Mouse (Mus musculus) midbrain, embryonic 10.5 days (tissue): Measurements from ENCODE around the gene Creb3l4. TPM values are rescaled to one million over a fixed set of nuclear protein-coding genes. Genes with fewer than 3 reads are reported as not detected.
A peak's percentile ranks its signal among the peaks of the same experiment; 100 is the strongest.

Experiments
- DNase-seq: peaks from one replicate; pipeline ENCODE4 v3.0.0-alpha.2; 2017; ENCODE audit warnings: low spot score
- H3K27ac ChIP-seq: fragments of 300-500 bp; sonication (generic); replicated peaks from 2 replicates; pipeline ENCODE4 v1.5.1; 2016; ENCODE audit warnings: mild to moderate bottlenecking
- H3K27me3 ChIP-seq: fragments of 300-500 bp; sonication (generic); 2 replicates; pipeline ENCODE4 v1.6.1; 2016; ENCODE audit warnings: low read depth, mild to moderate bottlenecking; ENCODE audit not compliant: poor library complexity, severe bottlenecking
- H3K36me3 ChIP-seq: fragments of 300-500 bp; sonication (generic); 2 replicates; pipeline ENCODE4 v1.6.1; 2016; ENCODE audit warnings: mild to moderate bottlenecking, moderate library complexity
- H3K4me1 ChIP-seq: fragments of 300-500 bp; sonication (generic); 2 replicates; pipeline ENCODE4 v1.6.1; 2016
- H3K4me3 ChIP-seq: fragments of 300-500 bp; sonication (generic); 2 replicates; pipeline ENCODE4 v1.5.1; 2016; ENCODE audit warnings: mild to moderate bottlenecking, moderate library complexity
- H3K9me3 ChIP-seq: fragments of 300-500 bp; sonication (generic); replicated peaks from 2 replicates; pipeline ENCODE4 v1.6.1; 2016; ENCODE audit warnings: mild to moderate bottlenecking
- WGBS: fragments of 180-500 bp; shearing (Covaris S2); methylation state at CpG from one replicate; pipeline ENCODE4 v1.1.7; 2016; 5-methylcytosine and 5-hydroxymethylcytosine counted together
- polyA plus RNA-seq: library from polyadenylated mRNA; unstranded; fragments of >200 nt; fragmentation: Nextera tagmentation; extraction: Ambion mirVana; gene quantifications from 2 replicates; pipeline ENCODE4 v1.2.1, GENCODE M21; 2016

The Creb3l4 gene
- polyA plus RNA-seq, 1 experiment from 2014 or later, result 4.6 TPM

GRCm38 (mm10) chr3:90273855-90274254, 30.5 kb upstream of the Creb3l4 start:
- Histone ChIP-seq H3K4me3 (no peak overlapping the region), H3K9me3 (no peaks in the 10 kb centered on the region), H3K4me1 (no peaks in the 10 kb centered on the region), H3K36me3 (peaks cover 98% of the 10 kb centered on the region), H3K27ac (no peak overlapping the region), H3K27me3 (no peaks in the 10 kb centered on the region)
- no peak for DNase-seq
- WGBS, result 94% methylated on average over 22 of the region's 22 CpGs

- Histone ChIP-seq H3K4me3 (no peak overlapping the region), H3K9me3 (no peaks in the 10 kb centered on the region), H3K27me3 (no peaks in the 10 kb centered on the region), H3K4me1 (peaks cover 5% of the 10 kb centered on the region), H3K27ac (no peak overlapping the region), H3K36me3 (peaks cover 98% of the 10 kb centered on the region)
- 77% methylated on average over 9 of the region's 9 CpGs for WGBS
- DNase-seq, result no peak
Measured at GRCm38 (mm10) chr3:90272170-90272569, 28.9 kb upstream of the Creb3l4 start.

- 93% methylated on average over 8 of the region's 8 CpGs for WGBS
Measured at GRCm38 (mm10) chr3:90270784-90271183, 27.5 kb upstream of the Creb3l4 start.

GRCm38 (mm10) chr3:90268971-90269370, 25.7 kb upstream of the Creb3l4 start:
- no peak overlapping the region for H3K4me3 ChIP-seq
- H3K36me3 ChIP-seq, result peaks cover 69% of the 10 kb centered on the region
- WGBS, result 87% methylated on average over 16 of the region's 16 CpGs

More at GRCm38 (mm10) chr3:90270784-90271183, 27.5 kb upstream of the Creb3l4 start:
- no peaks in the 10 kb centered on the region for H3K27me3 ChIP-seq
- peaks cover 18% of the 10 kb centered on the region for H3K4me1 ChIP-seq
- H3K9me3 ChIP-seq, result no peaks in the 10 kb centered on the region
- no peak overlapping the region for H3K4me3 ChIP-seq
- H3K27ac ChIP-seq, result no peak overlapping the region
- H3K36me3 ChIP-seq, result peaks cover 84% of the 10 kb centered on the region
- DNase-seq, result no peak

GRCm38 (mm10) chr3:90268190-90268589, 24.9 kb upstream of the Creb3l4 start:
- H3K27ac ChIP-seq, result no peak overlapping the region
- DNase-seq, result no peak
- WGBS, result 98% methylated on average over 11 of the region's 11 CpGs

More at GRCm38 (mm10) chr3:90268971-90269370, 25.7 kb upstream of the Creb3l4 start:
- Histone ChIP-seq H3K27ac (no peak overlapping the region), H3K9me3 (no peaks in the 10 kb centered on the region), H3K4me1 (peaks cover 30% of the 10 kb centered on the region), H3K27me3 (no peaks in the 10 kb centered on the region)
- DNase-seq, result no peak

GRCm38 (mm10) chr3:90266901-90267775, 23.8 kb upstream of the Creb3l4 start:
- no peaks in the 10 kb centered on the region for H3K27me3 ChIP-seq
- WGBS, result 92% methylated on average over 20 of the region's 20 CpGs
- peaks cover 30% of the 10 kb centered on the region for H3K4me1 ChIP-seq
- H3K36me3 ChIP-seq, result peaks cover 69% of the 10 kb centered on the region
- H3K27ac ChIP-seq, result peak overlapping the region; percentile 98
- H3K4me3 ChIP-seq, result peak overlapping the region; percentile 91; the same call in 1 of the 2 replicates
- no peaks in the 10 kb centered on the region for H3K9me3 ChIP-seq
- DNase-seq, result no peak

More at GRCm38 (mm10) chr3:90268190-90268589, 24.9 kb upstream of the Creb3l4 start:
- peaks cover 69% of the 10 kb centered on the region for H3K36me3 ChIP-seq
- no peak overlapping the region for H3K4me3 ChIP-seq
- H3K4me1 ChIP-seq, result peaks cover 30% of the 10 kb centered on the region
- H3K27me3 ChIP-seq, result no peaks in the 10 kb centered on the region
- no peaks in the 10 kb centered on the region for H3K9me3 ChIP-seq

GRCm38 (mm10) chr3:90265932-90266741, 22.8 kb upstream of the Creb3l4 start:
- no peak for DNase-seq
- WGBS, result 29% methylated on average over 16 of the region's 16 CpGs
- Histone ChIP-seq H3K4me1 (peaks cover 30% of the 10 kb centered on the region), H3K27me3 (no peaks in the 10 kb centered on the region), H3K36me3 (peaks cover 69% of the 10 kb centered on the region), H3K4me3 (peak overlapping the region; percentile 91), H3K9me3 (no peaks in the 10 kb centered on the region), H3K27ac (peak overlapping the region; percentile 98)

GRCm38 (mm10) chr3:90265034-90265931, 22.0 kb upstream of the Creb3l4 start, which contains the start of gene Dennd4b:
Gene Dennd4b (plus strand): TSS chr3:90265185.
- peak within 1 kb of the TSS; percentile 98 for H3K27ac ChIP-seq
- under 1% methylated on average over 81 of the region's 87 CpGs for WGBS
- peak within 1 kb of the TSS; percentile 91 for H3K4me3 ChIP-seq
- H3K9me3 ChIP-seq, result no peaks in the 10 kb centered on the region
- peak; percentile 91 for DNase-seq
- no peaks in the 10 kb centered on the region for H3K27me3 ChIP-seq
- peaks cover 30% of the 10 kb centered on the region for H3K4me1 ChIP-seq
- peaks cover 69% of the 10 kb centered on the region for H3K36me3 ChIP-seq

GRCm38 (mm10) chr3:90264687-90265033, 21.3 kb upstream of the Creb3l4 start:
- peak overlapping the region; percentile 98 for H3K27ac ChIP-seq
- H3K9me3 ChIP-seq, result no peaks in the 10 kb centered on the region
- H3K4me1 ChIP-seq, result peaks cover 30% of the 10 kb centered on the region
- DNase-seq, result peak; percentile 26
- H3K4me3 ChIP-seq, result peak overlapping the region; percentile 91
- peaks cover 69% of the 10 kb centered on the region for H3K36me3 ChIP-seq
- 38% methylated on average over 10 of the region's 10 CpGs for WGBS
- no peaks in the 10 kb centered on the region for H3K27me3 ChIP-seq

GRCm38 (mm10) chr3:90263121-90263771, 19.9 kb upstream of the Creb3l4 start:
- H3K27me3 ChIP-seq, result no peaks in the 10 kb centered on the region
- 91% methylated on average over 5 of the region's 5 CpGs for WGBS
- peaks cover 71% of the 10 kb centered on the region for H3K36me3 ChIP-seq
- no peak for DNase-seq
- no peaks in the 10 kb centered on the region for H3K9me3 ChIP-seq
- H3K4me3 ChIP-seq, result no peak overlapping the region; the same call in 1 of the 2 replicates
- no peak overlapping the region for H3K27ac ChIP-seq
- H3K4me1 ChIP-seq, result peaks cover 30% of the 10 kb centered on the region

- WGBS, result 93% methylated on average over 4 of the region's 4 CpGs
- Histone ChIP-seq H3K27me3 (no peaks in the 10 kb centered on the region), H3K36me3 (peaks cover 70% of the 10 kb centered on the region), H3K9me3 (no peaks in the 10 kb centered on the region), H3K27ac (no peak overlapping the region), H3K4me3 (no peak overlapping the region), H3K4me1 (peaks cover 19% of the 10 kb centered on the region)
- no peak for DNase-seq
Measured at GRCm38 (mm10) chr3:90258521-90258920, 15.2 kb upstream of the Creb3l4 start.
